Mouse (Mus musculus) forebrain, embryonic 13.5 days (tissue): ENCODE measurements around the gene Kif21b. TPM values are rescaled to one million over a fixed set of nuclear protein-coding genes. Genes with fewer than 3 reads are reported as not detected.

Experiments used
- ATAC-seq: fragments of 200-750 bp; cut with Nextera tagmentation; 2 replicates; pipeline ENCODE4 v1.8.0; 2017
- H3K27ac ChIP-seq: fragments of 300-500 bp; sonication (generic); 2 replicates; pipeline ENCODE4 v1.5.1; 2015; ENCODE audit warnings: inconsistent platforms, mild to moderate bottlenecking, moderate library complexity
- H3K27me3 ChIP-seq: fragments of 300-500 bp; sonication (generic); 2 replicates; pipeline ENCODE4 v1.6.1; 2015; ENCODE audit warnings: mild to moderate bottlenecking, inconsistent platforms
- H3K36me3 ChIP-seq: fragments of 300-500 bp; sonication (generic); 2 replicates; pipeline ENCODE4 v1.6.1; 2015; ENCODE audit warnings: mild to moderate bottlenecking, inconsistent platforms; ENCODE audit not compliant: poor library complexity, severe bottlenecking
- H3K4me1 ChIP-seq: fragments of 300-500 bp; sonication (generic); 2 replicates; pipeline ENCODE4 v1.6.1; 2015; ENCODE audit warnings: inconsistent platforms
- H3K4me2 ChIP-seq: fragments of 300-500 bp; sonication (generic); 2 replicates; pipeline ENCODE4 v1.6.1; 2015; ENCODE audit warnings: inconsistent platforms, mild to moderate bottlenecking, moderate library complexity
- H3K4me3 ChIP-seq: fragments of 300-500 bp; sonication (generic); 2 replicates; pipeline ENCODE4 v1.5.1; 2015; ENCODE audit warnings: mild to moderate bottlenecking, inconsistent platforms
- H3K9ac ChIP-seq: fragments of 300-500 bp; sonication (generic); 2 replicates; pipeline ENCODE4 v1.6.1; 2015; ENCODE audit warnings: mild to moderate bottlenecking, inconsistent platforms
- H3K9me3 ChIP-seq: fragments of 300-500 bp; sonication (generic); replicated peaks from 2 replicates; pipeline ENCODE4 v1.6.1; 2016; ENCODE audit warnings: inconsistent platforms
- WGBS: fragments of 180-500 bp; shearing (Covaris S2); methylation state at CpG from one replicate; pipeline ENCODE4 v1.1.7; 2015; 5-methylcytosine and 5-hydroxymethylcytosine counted together
- polyA plus RNA-seq: library from polyadenylated mRNA; unstranded; fragments of >200 nt; fragmentation: Nextera tagmentation; extraction: Ambion mirVana; gene quantifications from 2 replicates; pipeline ENCODE4 v1.2.1, GENCODE M21; 2015

Kif21b gene
- polyA plus RNA-seq, 1 experiment from 2014 or later: 45.5 TPM

GRCm38 (mm10) chr1:136165436-136165835 lies 34.2 kb downstream of the Kif21b start:
- H3K4me1 ChIP-seq: peaks cover 11% of the 10 kb centered on the region; the same call in 1 of the 2 replicates
- no peak overlapping the region for H3K9ac ChIP-seq
- peaks cover 93% of the 10 kb centered on the region for H3K36me3 ChIP-seq
- no peak overlapping the region for H3K4me3 ChIP-seq
- peak; percentile 42; the same call in 1 of the 2 replicates for ATAC-seq
- H3K9me3 ChIP-seq: no peaks in the 10 kb centered on the region
- no peaks in the 10 kb centered on the region for H3K27me3 ChIP-seq
- H3K27ac ChIP-seq: no peak overlapping the region
- 49% methylated on average over 2 of the region's 2 CpGs for WGBS
- no peak overlapping the region for H3K4me2 ChIP-seq

- 71% methylated on average over 8 of the region's 8 CpGs for WGBS
- ATAC-seq: no peak
- H3K36me3 ChIP-seq: peaks cover 91% of the 10 kb centered on the region
- no peak overlapping the region for H3K4me2 ChIP-seq
- H3K27ac ChIP-seq: no peak overlapping the region
- no peaks in the 10 kb centered on the region for H3K27me3 ChIP-seq
- no peak overlapping the region for H3K9ac ChIP-seq
- H3K4me1 ChIP-seq: peaks cover 16% of the 10 kb centered on the region; the same call in 1 of the 2 replicates
- H3K9me3 ChIP-seq: no peaks in the 10 kb centered on the region
- no peak overlapping the region for H3K4me3 ChIP-seq
Observed at GRCm38 (mm10) chr1:136167657-136168056, 36.5 kb downstream of the Kif21b start.

GRCm38 (mm10) chr1:136170109-136170508 lies 38.9 kb downstream of the Kif21b start:
- Histone ChIP-seq H3K27me3 (no peaks in the 10 kb centered on the region), H3K4me2 (no peak overlapping the region), H3K4me1 (peaks cover 34% of the 10 kb centered on the region), H3K9me3 (no peaks in the 10 kb centered on the region), H3K9ac (no peak overlapping the region), H3K36me3 (peaks cover 91% of the 10 kb centered on the region), H3K4me3 (no peak overlapping the region), H3K27ac (no peak overlapping the region)
- 9% methylated on average over 5 of the region's 5 CpGs for WGBS
- ATAC-seq: peak; percentile 67

- Histone ChIP-seq H3K4me2 (no peak overlapping the region), H3K9me3 (no peaks in the 10 kb centered on the region), H3K4me1 (peaks cover 25% of the 10 kb centered on the region), H3K9ac (no peak overlapping the region), H3K27me3 (no peaks in the 10 kb centered on the region), H3K27ac (no peak overlapping the region), H3K36me3 (peaks cover 91% of the 10 kb centered on the region), H3K4me3 (no peak overlapping the region)
- no peak for ATAC-seq
- WGBS: 78% methylated on average over 12 of the region's 12 CpGs
Observed at GRCm38 (mm10) chr1:136172696-136173095, 41.5 kb downstream of the Kif21b start.

- H3K4me2 ChIP-seq: no peak overlapping the region
- ATAC-seq: no peak
Observed at GRCm38 (mm10) chr1:136174101-136174606, 43.0 kb downstream of the Kif21b start.

GRCm38 (mm10) chr1:136175183-136175582 lies 44.0 kb downstream of the Kif21b start:
- H3K4me2 ChIP-seq: no peak overlapping the region
- no peak overlapping the region for H3K9ac ChIP-seq
- peaks cover 28% of the 10 kb centered on the region for H3K4me1 ChIP-seq
- H3K36me3 ChIP-seq: peaks cover 79% of the 10 kb centered on the region
- H3K27me3 ChIP-seq: no peaks in the 10 kb centered on the region
- H3K27ac ChIP-seq: no peak overlapping the region
- no peak for ATAC-seq
- no peaks in the 10 kb centered on the region for H3K9me3 ChIP-seq
- WGBS: 38% methylated on average over 6 of the region's 6 CpGs
- no peak overlapping the region for H3K4me3 ChIP-seq

More at GRCm38 (mm10) chr1:136174101-136174606, 43.0 kb downstream of the Kif21b start:
- 13% methylated on average over 13 of the region's 13 CpGs for WGBS
- Histone ChIP-seq H3K9ac (no peak overlapping the region), H3K4me3 (no peak overlapping the region), H3K9me3 (no peaks in the 10 kb centered on the region), H3K27ac (no peak overlapping the region), H3K4me1 (peaks cover 25% of the 10 kb centered on the region), H3K36me3 (peaks cover 82% of the 10 kb centered on the region), H3K27me3 (no peaks in the 10 kb centered on the region)

GRCm38 (mm10) chr1:136177085-136177484 lies 45.9 kb downstream of the Kif21b start:
- WGBS: 85% methylated on average over 2 of the region's 2 CpGs
- Histone ChIP-seq H3K27me3 (no peaks in the 10 kb centered on the region), H3K4me1 (peaks cover 28% of the 10 kb centered on the region), H3K36me3 (peaks cover 62% of the 10 kb centered on the region), H3K4me3 (no peak overlapping the region), H3K9me3 (no peaks in the 10 kb centered on the region), H3K27ac (no peak overlapping the region), H3K9ac (no peak overlapping the region), H3K4me2 (no peak overlapping the region)
- no peak for ATAC-seq

GRCm38 (mm10) chr1:136178741-136179140 lies 47.6 kb downstream of the Kif21b start:
- Histone ChIP-seq H3K27ac (no peak overlapping the region; the same call in 1 of the 2 replicates), H3K4me2 (no peak overlapping the region), H3K9me3 (no peaks in the 10 kb centered on the region), H3K4me1 (peaks cover 15% of the 10 kb centered on the region), H3K9ac (no peak overlapping the region), H3K27me3 (no peaks in the 10 kb centered on the region), H3K36me3 (peaks cover 45% of the 10 kb centered on the region), H3K4me3 (no peak overlapping the region)
- ATAC-seq: no peak
- 70% methylated on average over 6 of the region's 6 CpGs for WGBS

- H3K4me1 ChIP-seq: peaks cover 7% of the 10 kb centered on the region; the same call in 1 of the 2 replicates
- H3K4me2 ChIP-seq: no peak overlapping the region
- no peak overlapping the region for H3K4me3 ChIP-seq
- peak; percentile 50 for ATAC-seq
- H3K9ac ChIP-seq: no peak overlapping the region
- H3K27me3 ChIP-seq: no peaks in the 10 kb centered on the region
- no peaks in the 10 kb centered on the region for H3K9me3 ChIP-seq
- peak overlapping the region; percentile 48 for H3K27ac ChIP-seq
- H3K36me3 ChIP-seq: peaks cover 37% of the 10 kb centered on the region
- WGBS: 78% methylated on average over 2 of the region's 2 CpGs
Observed at GRCm38 (mm10) chr1:136179511-136180001, 48.4 kb downstream of the Kif21b start.

GRCm38 (mm10) chr1:136190033-136190432 lies 58.8 kb downstream of the Kif21b start:
- 90% methylated on average over 5 of the region's 5 CpGs for WGBS
- Histone ChIP-seq H3K9ac (no peak overlapping the region), H3K27me3 (no peaks in the 10 kb centered on the region), H3K4me3 (no peak overlapping the region), H3K4me1 (no peaks in the 10 kb centered on the region), H3K36me3 (no peaks in the 10 kb centered on the region), H3K27ac (no peak overlapping the region), H3K4me2 (no peak overlapping the region), H3K9me3 (no peaks in the 10 kb centered on the region)
- no peak for ATAC-seq

GRCm38 (mm10) chr1:136212803-136213202 lies 81.6 kb downstream of the Kif21b start, which contains the start of gene Mroh3:
TSS of gene Mroh3 (minus strand) at chr1:136212828.
- no peak within 1 kb of the TSS for H3K27ac ChIP-seq
- no peak within 1 kb of the TSS for H3K4me2 ChIP-seq
- H3K4me3 ChIP-seq: no peak within 1 kb of the TSS
- no peaks in the 10 kb centered on the region for H3K27me3 ChIP-seq
- H3K9ac ChIP-seq: no peak within 1 kb of the TSS
- H3K9me3 ChIP-seq: no peaks in the 10 kb centered on the region
- no peaks in the 10 kb centered on the region for H3K4me1 ChIP-seq
- peaks cover 46% of the 10 kb centered on the region for H3K36me3 ChIP-seq
- 43% methylated on average over 3 of the region's 3 CpGs for WGBS
- ATAC-seq: peak; percentile 76

GRCm38 (mm10) chr1:136214304-136214703 lies 83.1 kb downstream of the Kif21b start:
- no peaks in the 10 kb centered on the region for H3K27me3 ChIP-seq
- ATAC-seq: no peak
- no peaks in the 10 kb centered on the region for H3K9me3 ChIP-seq
- H3K4me2 ChIP-seq: no peak overlapping the region
- no peak overlapping the region for H3K4me3 ChIP-seq
- no peak overlapping the region for H3K27ac ChIP-seq
- peaks cover 61% of the 10 kb centered on the region for H3K36me3 ChIP-seq
- no peaks in the 10 kb centered on the region for H3K4me1 ChIP-seq
- H3K9ac ChIP-seq: no peak overlapping the region
- WGBS: 78% methylated on average over 15 of the region's 15 CpGs
